Mouse (Mus musculus) small intestine, adult 2 months (tissue): ENCODE results near the gene Emg1. TPM values are rescaled to one million over a fixed set of nuclear protein-coding genes. Genes with fewer than 3 reads are reported as not detected.

Source experiments
- H3K27ac ChIP-seq: fragments of 200-500 bp; 2 replicates; pipeline ENCODE4 v1.5.1; 2012; ENCODE audit warnings: low read depth, low read length, control low read depth, inconsistent platforms; ENCODE audit not compliant: insufficient read depth
- H3K27me3 ChIP-seq: fragments of 200-500 bp; 2 replicates; pipeline ENCODE4 v1.6.1; 2012; ENCODE audit warnings: mild to moderate bottlenecking, moderate library complexity, low read length, inconsistent platforms; ENCODE audit not compliant: control insufficient read depth, insufficient read depth
- H3K36me3 ChIP-seq: fragments of 200-500 bp; 2 replicates; pipeline ENCODE4 v1.6.1; 2012; ENCODE audit warnings: mild to moderate bottlenecking, low read length, control low read depth, inconsistent platforms; ENCODE audit not compliant: control insufficient read depth, insufficient read depth
- H3K4me1 ChIP-seq: fragments of 200-500 bp; 2 replicates; pipeline ENCODE4 v1.6.1; 2012; ENCODE audit warnings: low read length, inconsistent platforms, mixed read lengths; ENCODE audit not compliant: control insufficient read depth, insufficient read depth, insufficient read length
- H3K4me3 ChIP-seq: fragments of 200-500 bp; 2 replicates; pipeline ENCODE4 v1.5.1; 2012; ENCODE audit warnings: low read depth, mild to moderate bottlenecking, control low read depth, inconsistent platforms, low read length, moderate library complexity
- CTCF ChIP-seq: fragments of 200-500 bp; IDR thresholded peaks from 2 replicates; pipeline ENCODE4 v1.5.1; 2012; ENCODE audit warnings: low read depth, mild to moderate bottlenecking, control low read depth, inconsistent platforms, low read length, moderate library complexity, mixed read lengths; ENCODE audit not compliant: insufficient replicate concordance, insufficient read length; ENCODE audit errors: extremely low read depth
- POLR2A ChIP-seq: fragments of 200-500 bp; IDR thresholded peaks from 2 replicates; pipeline ENCODE4 v1.6.1; 2012; ENCODE audit warnings: low read depth, mild to moderate bottlenecking, control low read depth, inconsistent platforms, low read length, moderate library complexity
- WGBS: fragments of 180-500 bp; shearing (Covaris S2); methylation state at CpG from one replicate; pipeline ENCODE4 v1.1.7; 2018; 5-methylcytosine and 5-hydroxymethylcytosine counted together
- polyA plus RNA-seq: library from polyadenylated mRNA; depleted of rRNA; stranded (reverse); fragments of >200 nt; gene quantifications from 2 replicates; pipeline ENCODE4 v1.2.3, GENCODE M21; 2012

The Emg1 gene
- polyA plus RNA-seq, 1 experiment = 34.9 TPM

DNA sequence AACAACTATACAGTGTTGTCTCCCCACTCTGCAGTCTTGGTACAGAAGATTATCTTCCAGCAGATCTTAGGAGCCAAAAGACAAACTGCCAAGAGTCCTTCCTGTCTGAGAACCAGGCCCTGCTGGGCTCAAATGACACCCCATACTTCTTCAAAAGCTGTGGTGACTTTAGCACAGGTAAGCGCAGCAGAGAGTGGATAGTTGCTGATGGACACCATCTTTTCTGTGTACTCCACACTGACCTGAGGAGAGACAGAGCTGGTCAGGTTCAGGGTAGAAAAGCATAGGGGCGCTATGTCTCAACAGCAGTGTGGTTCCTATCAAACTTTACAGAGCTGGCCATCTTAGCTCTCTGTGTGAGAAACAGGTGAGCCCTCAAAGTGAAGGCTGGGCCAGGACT, 7.6 kb downstream of the Emg1 start:
- WGBS = 99% methylated on average over 2 of the region's 2 CpGs
- H3K27ac ChIP-seq = no peak overlapping the region
- peaks cover 17% of the 10 kb centered on the region for H3K4me1 ChIP-seq
- no peak overlapping the region for H3K4me3 ChIP-seq
- peaks cover 62% of the 10 kb centered on the region for H3K36me3 ChIP-seq
- no peaks in the 10 kb centered on the region for H3K27me3 ChIP-seq
- no peak for TF ChIP-seq POLR2A
- TF ChIP-seq CTCF = no peak

GRCm38 (mm10) chr6:124703789-124704188, 8.2 kb downstream of the Emg1 start:
- no peaks in the 10 kb centered on the region for H3K27me3 ChIP-seq
- H3K4me1 ChIP-seq = peaks cover 21% of the 10 kb centered on the region
- WGBS = 63% methylated on average over 7 of the region's 7 CpGs
- H3K36me3 ChIP-seq = peaks cover 68% of the 10 kb centered on the region
- no peak overlapping the region for H3K4me3 ChIP-seq
- H3K27ac ChIP-seq = no peak overlapping the region
- TF ChIP-seq POLR2A = no peak
- no peak for TF ChIP-seq CTCF

DNA sequence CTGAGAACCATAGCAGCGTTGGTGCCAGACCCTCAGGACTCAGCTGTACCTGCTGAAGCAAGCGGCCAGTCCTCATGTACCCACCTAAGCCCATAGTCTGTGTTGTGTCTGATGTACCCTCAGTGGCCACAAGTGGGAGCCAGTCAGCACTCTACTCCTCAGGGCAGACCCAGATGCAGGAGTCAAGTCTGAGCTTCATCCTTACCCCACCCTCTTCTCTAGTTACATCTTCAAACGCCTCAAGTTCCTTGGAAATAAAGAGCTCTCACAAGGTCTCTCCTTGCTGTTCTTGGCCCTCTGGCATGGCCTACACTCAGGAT, 9.2 kb downstream of the Emg1 start:
- TF ChIP-seq POLR2A (no peak), CTCF (peak; percentile 76; the same call in 1 of the 2 replicates)
- no peak overlapping the region for H3K27ac ChIP-seq
- 56% methylated on average over 3 of the region's 3 CpGs for WGBS
- no peak overlapping the region for H3K4me3 ChIP-seq
- H3K4me1 ChIP-seq = peaks cover 15% of the 10 kb centered on the region
- H3K27me3 ChIP-seq = no peaks in the 10 kb centered on the region
- H3K36me3 ChIP-seq = peaks cover 69% of the 10 kb centered on the region

DNA sequence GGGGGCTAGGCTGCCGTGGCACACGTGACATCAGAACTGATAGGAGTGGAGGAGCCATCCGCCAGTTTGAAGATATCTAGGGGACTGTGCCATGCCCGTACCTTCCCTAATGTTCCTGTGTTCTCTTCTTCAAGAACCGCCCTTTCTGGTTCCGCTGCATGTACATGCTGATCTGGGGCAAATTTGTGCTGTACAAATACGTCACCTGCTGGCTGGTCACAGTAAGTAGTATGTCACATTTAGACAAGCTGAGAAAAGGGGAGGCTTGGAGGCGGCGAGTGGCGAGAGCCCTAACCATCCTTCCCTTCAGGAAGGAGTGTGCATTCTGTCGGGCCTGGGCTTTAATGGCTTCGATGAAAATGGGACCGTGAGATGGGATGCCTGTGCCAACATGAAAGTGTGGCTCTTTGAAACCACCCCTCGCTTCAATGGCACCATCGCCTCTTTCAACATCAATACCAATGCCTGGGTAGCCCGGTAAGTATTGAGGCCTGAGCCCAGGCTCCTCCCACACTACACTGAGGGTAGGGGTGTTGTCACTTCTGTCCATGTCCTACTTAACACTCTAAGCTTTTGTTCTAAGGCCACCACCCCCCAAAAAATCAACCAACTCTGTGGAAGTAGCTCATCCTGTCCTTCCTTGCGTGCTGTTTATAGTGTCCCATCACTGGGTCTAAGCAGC, 9.7 kb downstream of the Emg1 start:
- H3K27me3 ChIP-seq = no peaks in the 10 kb centered on the region
- no peak for TF ChIP-seq POLR2A
- peaks cover 65% of the 10 kb centered on the region for H3K36me3 ChIP-seq
- no peak overlapping the region for H3K27ac ChIP-seq
- H3K4me3 ChIP-seq = no peak overlapping the region
- peaks cover 15% of the 10 kb centered on the region for H3K4me1 ChIP-seq
- WGBS = 87% methylated on average over 17 of the region's 17 CpGs

GRCm38 (mm10) chr6:124701338-124701737, 10.6 kb downstream of the Emg1 start:
- 64% methylated on average over 8 of the region's 8 CpGs for WGBS
- Histone ChIP-seq H3K4me1 (peaks cover 17% of the 10 kb centered on the region), H3K4me3 (no peak overlapping the region), H3K27ac (no peak overlapping the region), H3K36me3 (peaks cover 64% of the 10 kb centered on the region), H3K27me3 (no peaks in the 10 kb centered on the region)
- TF ChIP-seq POLR2A (no peak), CTCF (no peak)

DNA sequence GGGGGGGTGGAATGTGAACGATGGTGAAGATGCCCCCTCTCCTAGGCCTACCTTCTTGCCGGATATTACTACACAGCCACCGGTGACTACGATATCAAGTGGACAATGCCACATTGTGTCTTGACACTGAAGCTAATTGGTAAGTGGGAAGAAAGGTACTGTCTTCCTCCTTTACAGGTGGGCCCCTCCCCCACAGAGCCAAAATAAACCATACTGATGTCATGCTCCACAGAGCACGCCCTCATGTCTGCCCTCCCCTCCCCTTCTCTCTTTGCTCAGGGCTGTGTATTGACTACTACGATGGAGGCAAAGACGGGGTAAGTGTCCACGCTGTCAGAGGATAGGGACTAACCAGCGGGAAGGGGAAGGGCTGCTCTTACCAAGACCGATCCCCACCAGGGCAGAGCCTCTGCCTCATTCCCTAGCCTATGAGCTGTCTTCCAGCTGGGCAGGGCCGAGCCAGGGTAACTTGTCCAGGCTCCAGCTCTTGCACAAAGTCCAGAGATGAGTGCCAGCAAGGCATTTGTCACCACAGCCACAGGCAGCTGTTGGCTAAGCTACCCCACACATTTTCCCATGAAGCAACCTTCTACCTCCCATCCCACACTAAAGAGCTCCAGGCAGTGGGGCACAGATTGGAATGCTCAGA, 11.9 kb downstream of the Emg1 start:
- peaks cover 17% of the 10 kb centered on the region for H3K4me1 ChIP-seq
- no peaks in the 10 kb centered on the region for H3K27me3 ChIP-seq
- 48% methylated on average over 11 of the region's 11 CpGs for WGBS
- no peak overlapping the region for H3K4me3 ChIP-seq
- TF ChIP-seq CTCF = no peak
- 0 out of 2 replicates have a peak, but pooled peaks have one; percentile 18 for TF ChIP-seq POLR2A
- peaks cover 61% of the 10 kb centered on the region for H3K36me3 ChIP-seq
- peak overlapping the region; percentile 83 for H3K27ac ChIP-seq

GRCm38 (mm10) chr6:124699366-124699765, 12.6 kb downstream of the Emg1 start:
- no peak for TF ChIP-seq POLR2A
- TF ChIP-seq CTCF = no peak
- H3K4me1 ChIP-seq = peaks cover 22% of the 10 kb centered on the region
- H3K4me3 ChIP-seq = no peak overlapping the region
- peak overlapping the region; percentile 83; the same call in 1 of the 2 replicates for H3K27ac ChIP-seq
- 93% methylated on average over 4 of the region's 4 CpGs for WGBS
- H3K27me3 ChIP-seq = no peaks in the 10 kb centered on the region
- H3K36me3 ChIP-seq = peaks cover 54% of the 10 kb centered on the region
